Mouse (Mus musculus): ENCODE measurements around the gene Msrb3.

The Msrb3 gene

GRCm38 (mm10) chr10:120857531-120858001 lies 41.3 kb downstream of the Msrb3 start:
- peak; percentile 67 for DNase-seq

GRCm38 (mm10) chr10:120854329-120854728 lies 44.6 kb downstream of the Msrb3 start:
- DNase-seq: no peak

GRCm38 (mm10) chr10:120853816-120854215 lies 45.1 kb downstream of the Msrb3 start:
- no peak for DNase-seq

GRCm38 (mm10) chr10:120851196-120851781 lies 47.6 kb downstream of the Msrb3 start:
- peak; percentile 47 for DNase-seq

- peak; percentile 81 for DNase-seq
Observed at GRCm38 (mm10) chr10:120850391-120851195, 48.3 kb downstream of the Msrb3 start.

- DNase-seq: no peak
Observed at GRCm38 (mm10) chr10:120848677-120849076, 50.2 kb downstream of the Msrb3 start.

GRCm38 (mm10) chr10:120847785-120848184 lies 51.1 kb downstream of the Msrb3 start:
- DNase-seq: no peak

GRCm38 (mm10) chr10:120839966-120840365 lies 58.9 kb downstream of the Msrb3 start:
- DNase-seq: peak; percentile 34

- DNase-seq: no peak
Observed at GRCm38 (mm10) chr10:120834531-120834930, 64.4 kb downstream of the Msrb3 start.

- DNase-seq: peak; percentile 0
Observed at GRCm38 (mm10) chr10:120833836-120834235, 65.1 kb downstream of the Msrb3 start.

GRCm38 (mm10) chr10:120827761-120828160 lies 71.1 kb downstream of the Msrb3 start:
- no peak for DNase-seq

- DNase-seq: no peak
Observed at GRCm38 (mm10) chr10:120826795-120827669, 71.9 kb downstream of the Msrb3 start.

GRCm38 (mm10) chr10:120826381-120826780 lies 72.5 kb downstream of the Msrb3 start:
- DNase-seq: no peak

- no peak for DNase-seq
Observed at GRCm38 (mm10) chr10:120825594-120825993, 73.3 kb downstream of the Msrb3 start.

GRCm38 (mm10) chr10:120821491-120822358 lies 77.2 kb downstream of the Msrb3 start:
- peak; percentile 37 for DNase-seq

GRCm38 (mm10) chr10:120820781-120821300 lies 78.1 kb downstream of the Msrb3 start:
- no peak for DNase-seq

GRCm38 (mm10) chr10:120815290-120815689 lies 83.6 kb downstream of the Msrb3 start:
- no peak for DNase-seq

GRCm38 (mm10) chr10:120811796-120812443 lies 87.0 kb downstream of the Msrb3 start:
- peak; percentile 54 for DNase-seq

GRCm38 (mm10) chr10:120810832-120811571 lies 87.9 kb downstream of the Msrb3 start:
- no peak for DNase-seq

GRCm38 (mm10) chr10:120810053-120810696 lies 88.7 kb downstream of the Msrb3 start:
- no peak for DNase-seq
